Mouse (Mus musculus) lung, adult 10 weeks (tissue): ENCODE data around the gene Taar4. TPM values are rescaled to one million over a fixed set of nuclear protein-coding genes. Genes with fewer than 3 reads are reported as not detected.

ENCODE experiments used
- polyA plus RNA-seq: library from polyadenylated mRNA; stranded (reverse); fragments of 350-450 nt; fragmentation: Illumina TruSeq; extraction: RNeasy Lipid Tissue Mini Kit (QIAGEN cat#74804); gene quantifications from one replicate; pipeline ENCODE4 v1.2.3, GENCODE M21; 2014; ENCODE audit warnings: low read depth, low replicate concordance; ENCODE audit not compliant: insufficient read depth

Taar4 gene
- not detected for polyA plus RNA-seq

DNA sequence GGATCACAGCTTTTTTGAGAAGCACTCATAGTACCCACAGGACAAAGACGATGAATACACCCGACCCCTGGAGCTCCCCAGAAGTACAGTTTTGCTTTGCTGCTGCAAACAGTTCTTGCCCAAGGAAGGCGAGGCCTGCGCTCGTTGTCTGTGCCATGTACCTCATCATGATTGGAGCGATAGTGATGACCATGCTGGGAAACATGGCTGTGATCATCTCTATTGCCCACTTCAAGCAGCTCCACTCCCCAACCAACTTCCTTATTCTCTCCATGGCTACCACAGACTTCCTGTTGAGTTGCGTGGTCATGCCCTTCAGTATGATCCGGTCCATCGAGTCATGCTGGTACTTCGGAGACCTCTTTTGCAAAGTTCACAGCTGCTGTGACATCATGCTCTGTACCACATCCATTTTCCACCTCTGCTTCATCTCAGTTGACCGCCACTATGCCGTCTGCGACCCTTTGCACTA is at the start of gene Taar4:
TSS of gene Taar4 (plus strand) at position 51 of the 472 bp plus-strand sequence.

DNA sequence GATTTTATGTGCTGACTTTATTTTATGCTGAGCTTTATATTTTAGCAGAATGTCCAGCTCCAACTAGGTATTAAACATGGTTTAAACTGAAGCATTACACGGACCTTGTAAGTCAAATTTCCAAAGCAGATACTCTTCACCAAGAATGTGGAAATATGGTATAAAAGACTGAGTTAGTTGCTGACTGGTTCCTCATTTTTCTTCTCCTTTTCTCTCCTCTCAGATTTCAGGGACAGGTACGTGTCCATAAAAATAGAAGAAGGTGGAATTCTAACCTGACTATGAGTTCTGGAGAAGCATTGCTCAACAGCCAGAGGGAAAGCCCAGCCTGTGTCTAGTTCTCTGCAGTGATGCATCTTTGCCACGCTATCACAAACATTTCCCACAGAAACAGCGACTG is 40.2 kb upstream of the Taar4 start, which contains the start of gene Taar1:
TSS of gene Taar1 (plus strand) at position 301 of the 400 bp plus-strand sequence.

DNA sequence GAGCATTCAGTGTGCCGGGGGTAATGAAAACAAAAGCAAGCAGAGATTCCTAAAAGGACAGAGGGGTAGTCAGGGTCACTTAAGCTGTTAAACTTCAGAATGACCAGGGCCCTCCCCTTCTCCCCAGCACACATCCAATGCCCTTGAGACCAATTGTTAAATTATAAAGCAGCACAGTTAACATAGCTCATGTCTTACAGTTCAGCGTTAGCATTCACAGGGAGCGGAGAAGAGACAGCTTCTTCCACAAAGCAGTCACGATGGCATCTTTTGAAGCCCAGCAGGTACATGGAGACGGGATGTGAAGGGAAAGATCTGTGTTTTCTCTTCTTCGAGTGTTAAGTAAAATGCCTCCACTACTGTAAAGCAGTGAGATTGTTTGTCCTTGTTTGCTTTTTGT is 22.0 kb upstream of the Taar4 start, which contains the start of gene Taar2:
TSS of gene Taar2 (plus strand) at position 261 of the 400 bp plus-strand sequence.

DNA sequence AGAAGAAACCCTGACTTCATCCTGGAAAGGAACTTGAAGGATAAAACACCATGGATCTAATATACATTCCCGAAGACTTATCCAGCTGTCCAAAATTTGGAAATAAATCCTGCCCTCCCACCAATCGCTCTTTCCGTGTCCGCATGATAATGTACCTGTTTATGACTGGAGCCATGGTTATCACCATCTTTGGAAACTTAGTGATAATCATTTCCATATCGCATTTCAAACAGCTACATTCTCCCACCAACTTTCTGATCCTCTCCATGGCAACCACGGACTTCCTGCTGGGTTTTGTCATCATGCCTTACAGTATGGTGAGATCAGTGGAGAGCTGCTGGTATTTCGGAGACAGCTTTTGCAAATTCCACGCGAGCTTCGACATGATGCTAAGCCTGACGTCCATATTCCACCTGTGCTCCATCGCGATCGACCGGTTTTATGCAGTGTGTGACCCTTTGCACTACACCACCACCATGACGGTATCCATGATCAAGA is 10.7 kb upstream of the Taar4 start, which contains the start of gene Taar3:
TSS of gene Taar3 (plus strand) at position 51 of the 498 bp plus-strand sequence.

DNA sequence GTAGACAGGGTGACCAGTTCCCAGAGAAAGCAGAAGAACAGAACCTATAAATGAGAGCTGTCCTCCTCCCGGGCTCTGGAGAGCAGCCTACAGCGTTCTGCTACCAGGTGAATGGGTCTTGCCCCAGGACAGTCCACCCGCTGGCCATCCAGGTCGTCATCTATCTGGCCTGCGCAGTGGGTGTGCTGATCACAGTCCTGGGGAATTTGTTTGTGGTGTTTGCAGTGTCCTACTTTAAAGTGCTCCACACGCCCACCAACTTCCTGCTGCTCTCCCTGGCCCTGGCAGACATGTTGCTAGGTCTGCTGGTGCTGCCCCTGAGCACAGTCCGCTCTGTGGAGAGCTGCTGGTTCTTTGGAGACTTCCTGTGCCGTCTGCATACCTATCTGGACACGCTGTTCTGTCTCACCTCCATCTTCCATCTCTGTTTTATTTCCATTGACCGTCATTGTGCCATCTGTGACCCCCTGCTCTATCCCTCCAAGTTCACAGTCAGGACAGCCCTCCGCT is 10.4 kb downstream of the Taar4 start, which contains the start of gene Taar5:
TSS of gene Taar5 (plus strand) at position 51 of the 510 bp plus-strand sequence.

DNA sequence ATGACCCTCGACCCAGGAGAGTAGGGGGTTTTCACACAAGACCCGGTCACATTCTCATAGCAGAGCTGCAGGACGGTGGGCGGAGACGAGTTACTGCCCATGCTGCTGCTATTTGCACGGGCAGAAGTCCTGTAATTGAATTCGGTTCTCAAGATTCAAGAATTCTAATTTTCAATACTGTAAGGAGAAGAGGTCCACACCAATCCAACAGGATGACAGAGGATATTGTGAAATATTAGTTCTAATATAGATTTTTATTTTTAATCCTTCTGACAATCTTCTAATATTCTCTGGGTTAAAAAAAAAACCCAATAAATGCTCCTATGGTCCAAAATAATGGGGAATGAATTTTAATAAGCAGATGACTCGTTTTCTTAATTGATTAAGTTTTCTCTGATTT is 25.3 kb downstream of the Taar4 start, which contains the start of gene Taar6:
TSS of gene Taar6 (minus strand) at position 101 of the 400 bp plus-strand sequence.

DNA sequence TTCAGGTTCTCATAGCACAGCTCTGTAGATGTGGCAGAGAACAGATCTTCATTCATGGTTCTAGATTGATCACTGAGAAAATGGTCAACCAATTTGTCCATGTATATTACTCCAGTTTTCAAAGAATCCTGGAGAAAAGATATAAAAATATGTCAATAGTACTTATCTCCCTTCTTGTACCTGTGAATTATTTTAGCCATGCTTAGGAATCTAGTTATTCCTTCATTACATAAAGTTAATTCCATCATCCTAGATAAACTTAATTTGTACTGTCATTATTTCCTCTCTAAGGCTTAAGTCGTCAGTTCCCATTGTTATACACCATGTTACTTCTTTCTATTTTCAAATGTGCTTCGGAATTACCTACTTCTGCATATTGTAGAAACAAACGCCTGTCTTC is 33.1 kb downstream of the Taar4 start, which contains the start of gene Taar7a:
TSS of gene Taar7a (minus strand) at position 101 of the 400 bp plus-strand sequence.

DNA sequence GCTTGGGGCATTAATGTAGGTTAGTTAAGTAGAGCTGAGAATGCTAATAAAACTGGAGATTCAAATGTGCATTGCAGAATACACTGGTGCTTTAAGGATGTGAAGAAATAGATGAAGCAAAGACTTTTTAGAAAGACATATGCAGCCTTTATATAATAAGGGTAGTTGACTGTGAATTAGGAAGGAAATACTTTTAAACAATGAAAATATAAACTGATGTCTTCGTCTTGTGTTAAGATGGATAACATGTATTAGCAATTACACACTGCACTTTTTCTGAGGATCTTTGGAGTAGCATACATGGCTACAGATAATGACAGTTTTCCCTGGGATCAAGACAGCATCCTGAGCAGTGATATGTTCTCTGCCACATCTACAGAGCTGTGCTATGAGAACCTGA is 39.3 kb downstream of the Taar4 start, which contains the start of gene Taar7b:
TSS of gene Taar7b (plus strand) at position 301 of the 400 bp plus-strand sequence.

Other genes starting within 250 kb of the Taar4 start
- gene Rps12, start 173.2 kb upstream of the Taar4 start, polyA plus RNA-seq, result 3,182 TPM
- gene Slc18b1, start 163.5 kb upstream of the Taar4 start, polyA plus RNA-seq, result 7.5 TPM
- gene Vnn3, start 109.0 kb upstream of the Taar4 start, polyA plus RNA-seq, result 6.3 TPM
- 8.9 TPM for gene Vnn1, start 65.8 kb upstream of the Taar4 start, polyA plus RNA-seq
- gene Taar1, start 40.1 kb upstream of the Taar4 start, polyA plus RNA-seq, result not detected
- gene Taar2, start 21.9 kb upstream of the Taar4 start, polyA plus RNA-seq, result 0.24 TPM
- not detected for gene Taar3, start 10.9 kb upstream of the Taar4 start, polyA plus RNA-seq
- gene Taar5, start 10.2 kb downstream of the Taar4 start, polyA plus RNA-seq, result not detected
- gene Taar6, start 25.2 kb downstream of the Taar4 start, polyA plus RNA-seq, result not detected
- not detected for gene Taar7a, start 33.0 kb downstream of the Taar4 start, polyA plus RNA-seq
- gene Taar7b, start 39.4 kb downstream of the Taar4 start, polyA plus RNA-seq, result not detected
- gene Taar7d, start 66.7 kb downstream of the Taar4 start, polyA plus RNA-seq, result not detected
- not detected for gene Taar7e, start 77.1 kb downstream of the Taar4 start, polyA plus RNA-seq
- not detected for gene Taar7f, start 89.0 kb downstream of the Taar4 start, polyA plus RNA-seq
- gene Taar8a, start 116.0 kb downstream of the Taar4 start, polyA plus RNA-seq, result not detected
- not detected for gene Taar8b, start 131.8 kb downstream of the Taar4 start, polyA plus RNA-seq
- gene Taar8c, start 141.4 kb downstream of the Taar4 start, polyA plus RNA-seq, result not detected
- gene Taar9, start 149.0 kb downstream of the Taar4 start, polyA plus RNA-seq, result not detected
- gene Stx7, start 188.8 kb downstream of the Taar4 start, polyA plus RNA-seq, result 90.9 TPM